Comparison of ENCODE assay signal across 10 mouse cellular contexts in genomic region chr11:120695641-120696040, GRCm38 (mm10). TPM values are rescaled to one million over a fixed set of nuclear protein-coding genes. Genes with fewer than 3 reads are reported as not detected.
A peak's percentile ranks its signal among the peaks of the same experiment; 100 is the strongest.
DNase-seq lines count a peak whose midpoint lies in the region; ATAC-seq lines count a peak whose summit lies in the region.
"Had no signal": no experiment of that assay in that cellular context is flagged by ENCODE, and none has a peak within 500 bp of the region (broad histone marks: within the 10 kb centered on the region; RNA-seq: fewer than 3 reads in every experiment).

No protein-coding gene starts in this region.

- peaks cover 50% of the 10 kb centered on the region for H3K4me1 ChIP-seq in hindbrain, embryonic 10.5 days (replicated peaks)
- H3K4me1 ChIP-seq in hindbrain, embryonic 14.5 days (replicated peaks; ENCODE audit: control insufficient read depth, insufficient read depth, low read length), result no peaks in the 10 kb centered on the region; the same call in 1 of the 2 replicates
- H3K4me1 ChIP-seq in forebrain, embryonic 12.5 days, result peaks cover 15% of the 10 kb centered on the region
- H3K4me1 ChIP-seq in kidney, embryonic 16.5 days (ENCODE audit: insufficient read depth, low read length), result peaks cover 33% of the 10 kb centered on the region
- peaks cover 20% of the 10 kb centered on the region for H3K4me1 ChIP-seq in neural tube, embryonic 12.5 days

- DNase-seq in hindbrain, embryonic 10.5 days (ENCODE audit: low spot score), result peak; percentile 45
- no peak for DNase-seq in hindbrain, embryonic 14.5 days (ENCODE audit: low spot score)
- DNase-seq in layer of hippocampus, adult 11-12 months (ENCODE audit: low spot score), result no peak
- DNase-seq in right cerebral cortex, postnatal 25 days, result no peak
- DNase-seq in Muller cell, postnatal 12 days (ENCODE audit: inconsistent ontology term), result no peak
- DNase-seq: cerebellum, adult 8-10 months; heart, adult 18-20 months had no signal

- WGBS in hindbrain, embryonic 10.5 days, result 50% methylated on average over 12 of the region's 12 CpGs
- WGBS in hindbrain, embryonic 14.5 days, result 42% methylated on average over 12 of the region's 12 CpGs
- 61% methylated on average over 12 of the region's 12 CpGs for WGBS in forebrain, embryonic 12.5 days
- WGBS in kidney, embryonic 16.5 days, result 16% methylated on average over 12 of the region's 12 CpGs
- WGBS in neural tube, embryonic 12.5 days, result 9% methylated on average over 12 of the region's 12 CpGs

- no peak overlapping the region for H3K9ac ChIP-seq in hindbrain, embryonic 14.5 days
- no peak overlapping the region for H3K9ac ChIP-seq in forebrain, embryonic 12.5 days
- no peak overlapping the region for H3K9ac ChIP-seq in kidney, embryonic 16.5 days (replicated peaks; ENCODE audit: low read length)
- peak overlapping the region; percentile 29; the same call in 1 of the 2 replicates for H3K9ac ChIP-seq in neural tube, embryonic 12.5 days

- H3K27ac ChIP-seq in hindbrain, embryonic 10.5 days, result peak overlapping the region; percentile 79
- no peak overlapping the region for H3K27ac ChIP-seq in hindbrain, embryonic 14.5 days
- H3K27ac ChIP-seq in forebrain, embryonic 12.5 days, result peak overlapping the region; percentile 43
- peak overlapping the region; percentile 65 for H3K27ac ChIP-seq in kidney, embryonic 16.5 days (ENCODE audit: low read length)
- no peak overlapping the region for H3K27ac ChIP-seq in neural tube, embryonic 12.5 days

- no peaks in the 10 kb centered on the region; the same call in 1 of the 2 replicates for H3K9me3 ChIP-seq in hindbrain, embryonic 10.5 days
- no peaks in the 10 kb centered on the region for H3K9me3 ChIP-seq in hindbrain, embryonic 14.5 days (ENCODE audit: control insufficient read depth, low read length)
- H3K9me3 ChIP-seq in forebrain, embryonic 12.5 days, result no peaks in the 10 kb centered on the region
- no peaks in the 10 kb centered on the region for H3K9me3 ChIP-seq in kidney, embryonic 16.5 days (ENCODE audit: low read length)
- H3K9me3 ChIP-seq in neural tube, embryonic 12.5 days, result no peaks in the 10 kb centered on the region

- ATAC-seq in hindbrain, embryonic 14.5 days (ENCODE audit: low FRiP score), result no peak
- peak; percentile 41; the same call in 1 of the 2 replicates for ATAC-seq in forebrain, embryonic 12.5 days (ENCODE audit: low FRiP score)
- ATAC-seq in kidney, embryonic 16.5 days (ENCODE audit: low FRiP score, low TSS enrichment), result peak; percentile 85
- peak; percentile 79 for ATAC-seq in neural tube, embryonic 12.5 days (ENCODE audit: low FRiP score, low read depth)

- peak overlapping the region; percentile 23; the same call in 1 of the 2 replicates for H3K4me3 ChIP-seq in hindbrain, embryonic 10.5 days
- H3K4me3 ChIP-seq in hindbrain, embryonic 14.5 days (replicated peaks; ENCODE audit: low read length), result no peak overlapping the region
- H3K4me3 ChIP-seq in forebrain, embryonic 12.5 days (replicated peaks), result no peak overlapping the region
- H3K4me3 ChIP-seq in kidney, embryonic 16.5 days (ENCODE audit: low read length), result no peak overlapping the region
- no peak overlapping the region for H3K4me3 ChIP-seq in neural tube, embryonic 12.5 days

- peaks cover 95% of the 10 kb centered on the region for H3K36me3 ChIP-seq in hindbrain, embryonic 10.5 days
- peaks cover 42% of the 10 kb centered on the region for H3K36me3 ChIP-seq in hindbrain, embryonic 14.5 days (replicated peaks; ENCODE audit: control insufficient read depth, insufficient read depth)
- peaks cover 52% of the 10 kb centered on the region for H3K36me3 ChIP-seq in forebrain, embryonic 12.5 days (replicated peaks)
- H3K36me3 ChIP-seq in kidney, embryonic 16.5 days (ENCODE audit: insufficient read depth, low read length), result peaks cover 16% of the 10 kb centered on the region
- H3K36me3 ChIP-seq in neural tube, embryonic 12.5 days, result peaks cover 46% of the 10 kb centered on the region

- no peak overlapping the region for H3K4me2 ChIP-seq in hindbrain, embryonic 14.5 days (replicated peaks)
- no peak overlapping the region for H3K4me2 ChIP-seq in forebrain, embryonic 12.5 days
- H3K4me2 ChIP-seq in kidney, embryonic 16.5 days (replicated peaks; ENCODE audit: low read depth, low read length), result 0 out of 2 replicates have a peak overlapping the region, but pooled peaks have one; percentile 4
- peak overlapping the region; percentile 28; the same call in 1 of the 2 replicates for H3K4me2 ChIP-seq in neural tube, embryonic 12.5 days (replicated peaks)

- H3K27me3 ChIP-seq in hindbrain, embryonic 10.5 days (ENCODE audit: insufficient read depth, poor library complexity, severe bottlenecking), result no peaks in the 10 kb centered on the region
- no peaks in the 10 kb centered on the region for H3K27me3 ChIP-seq in hindbrain, embryonic 14.5 days (ENCODE audit: control insufficient read depth, insufficient read depth, low read length)
- no peaks in the 10 kb centered on the region for H3K27me3 ChIP-seq in forebrain, embryonic 12.5 days
- no peaks in the 10 kb centered on the region for H3K27me3 ChIP-seq in kidney, embryonic 16.5 days (ENCODE audit: insufficient read depth, low read length)
- no peaks in the 10 kb centered on the region for H3K27me3 ChIP-seq in neural tube, embryonic 12.5 days (replicated peaks)

RNA-seq across cellular contexts. Expression of gene Cenpx, which starts 17.9 kb away (rescaled TPM):
- 129 and 137 TPM in 2 replicates for polyA plus RNA-seq in hindbrain, embryonic 10.5 days (2016; fragmentation: Nextera tagmentation; extraction: Ambion mirVana)
- polyA plus RNA-seq in hindbrain, embryonic 14.5 days (2014; fragmentation: Nextera tagmentation; extraction: Ambion mirVana), result 95.7 and 106 TPM in 2 replicates
- polyA plus RNA-seq in forebrain, embryonic 12.5 days (2016; fragmentation: Nextera tagmentation; extraction: Ambion mirVana), result 125 and 127 TPM in 2 replicates
- 151 TPM in 2 replicates for polyA plus RNA-seq in kidney, embryonic 16.5 days (2015; fragmentation: Nextera tagmentation; extraction: Ambion mirVana)
- polyA plus RNA-seq in neural tube, embryonic 12.5 days (2016; fragmentation: Nextera tagmentation; extraction: Ambion mirVana), result 108 and 114 TPM in 2 replicates

RNA-seq across cellular contexts. Expression of gene Lrrc45, which starts 18.1 kb away (rescaled TPM):
- 55.8 and 57.7 TPM in 2 replicates for polyA plus RNA-seq in hindbrain, embryonic 10.5 days (2016; fragmentation: Nextera tagmentation; extraction: Ambion mirVana)
- polyA plus RNA-seq in hindbrain, embryonic 14.5 days (2014; fragmentation: Nextera tagmentation; extraction: Ambion mirVana), result 52.7 and 56.5 TPM in 2 replicates
- 73.8 and 74.7 TPM in 2 replicates for polyA plus RNA-seq in forebrain, embryonic 12.5 days (2016; fragmentation: Nextera tagmentation; extraction: Ambion mirVana)
- polyA plus RNA-seq in kidney, embryonic 16.5 days (2015; fragmentation: Nextera tagmentation; extraction: Ambion mirVana), result 69.2 and 71.3 TPM in 2 replicates
- polyA plus RNA-seq in neural tube, embryonic 12.5 days (2016; fragmentation: Nextera tagmentation; extraction: Ambion mirVana), result 70.9 and 72.6 TPM in 2 replicates

RNA-seq across cellular contexts. Expression of gene Aspscr1, which starts 22.9 kb away (rescaled TPM):
- 147 and 178 TPM in 2 replicates for polyA plus RNA-seq in hindbrain, embryonic 10.5 days (2016; fragmentation: Nextera tagmentation; extraction: Ambion mirVana)
- polyA plus RNA-seq in hindbrain, embryonic 14.5 days (2014; fragmentation: Nextera tagmentation; extraction: Ambion mirVana), result 123 and 136 TPM in 2 replicates
- 132 and 145 TPM in 2 replicates for polyA plus RNA-seq in forebrain, embryonic 12.5 days (2016; fragmentation: Nextera tagmentation; extraction: Ambion mirVana)
- 146 TPM in 2 replicates for polyA plus RNA-seq in kidney, embryonic 16.5 days (2015; fragmentation: Nextera tagmentation; extraction: Ambion mirVana)
- polyA plus RNA-seq in neural tube, embryonic 12.5 days (2016; fragmentation: Nextera tagmentation; extraction: Ambion mirVana), result 139 and 155 TPM in 2 replicates

RNA-seq across cellular contexts. Expression of gene Rac3, which starts 25.6 kb away (rescaled TPM):
- polyA plus RNA-seq in hindbrain, embryonic 10.5 days (2016; fragmentation: Nextera tagmentation; extraction: Ambion mirVana), result 31.0 and 58.2 TPM in 2 replicates
- 124 and 134 TPM in 2 replicates for polyA plus RNA-seq in hindbrain, embryonic 14.5 days (2014; fragmentation: Nextera tagmentation; extraction: Ambion mirVana)
- polyA plus RNA-seq in forebrain, embryonic 12.5 days (2016; fragmentation: Nextera tagmentation; extraction: Ambion mirVana), result 48.3 and 48.5 TPM in 2 replicates
- 32.5 and 38.7 TPM in 2 replicates for polyA plus RNA-seq in kidney, embryonic 16.5 days (2015; fragmentation: Nextera tagmentation; extraction: Ambion mirVana)
- 118 and 119 TPM in 2 replicates for polyA plus RNA-seq in neural tube, embryonic 12.5 days (2016; fragmentation: Nextera tagmentation; extraction: Ambion mirVana)

RNA-seq across cellular contexts. Expression of gene Dcxr, which starts 31.4 kb away (rescaled TPM):
- 17.9 and 19.8 TPM in 2 replicates for polyA plus RNA-seq in hindbrain, embryonic 10.5 days (2016; fragmentation: Nextera tagmentation; extraction: Ambion mirVana)
- 9.0 and 13.7 TPM in 2 replicates for polyA plus RNA-seq in hindbrain, embryonic 14.5 days (2014; fragmentation: Nextera tagmentation; extraction: Ambion mirVana)
- 9.1 and 9.2 TPM in 2 replicates for polyA plus RNA-seq in forebrain, embryonic 12.5 days (2016; fragmentation: Nextera tagmentation; extraction: Ambion mirVana)
- 49.4 and 56.5 TPM in 2 replicates for polyA plus RNA-seq in kidney, embryonic 16.5 days (2015; fragmentation: Nextera tagmentation; extraction: Ambion mirVana)
- 12.3 and 16.7 TPM in 2 replicates for polyA plus RNA-seq in neural tube, embryonic 12.5 days (2016; fragmentation: Nextera tagmentation; extraction: Ambion mirVana)

Comparison
In these comparisons a context has a peak if more than half of its experiments do, and no peak if none do; other contexts are left out.
1. H3K27ac ChIP-seq: peak in hindbrain, embryonic 10.5 days (single experiment), forebrain, embryonic 12.5 days (single experiment) and kidney, embryonic 16.5 days (single experiment); none in hindbrain, embryonic 14.5 days (single experiment) and neural tube, embryonic 12.5 days (single experiment).
2. H3K4me2 ChIP-seq: peak in kidney, embryonic 16.5 days (single experiment) and neural tube, embryonic 12.5 days (single experiment); none in hindbrain, embryonic 14.5 days (single experiment) and forebrain, embryonic 12.5 days (single experiment).